Mouse (Mus musculus) G1E (cell line): ENCODE data around the gene Nenf. TPM values are rescaled to one million over a fixed set of nuclear protein-coding genes. Genes with fewer than 3 reads are reported as not detected.
A peak's percentile ranks its signal among the peaks of the same experiment; 100 is the strongest.

Experiments used
- ATAC-seq: 2 replicates; pipeline ENCODE4 v1.8.0; 2016; ENCODE audit warnings: mild to moderate bottlenecking; ENCODE audit not compliant: insufficient number of reproducible peaks, poor library complexity, low FRiP score, severe bottlenecking; ENCODE audit errors: extremely low read depth
- DNase-seq: peaks from one replicate; pipeline ENCODE4 v3.0.0; 2012; ENCODE audit warnings: low spot score
- H3K27me3 ChIP-seq: 2 replicates; pipeline ENCODE4 v1.6.1; 2012; ENCODE audit warnings: mild to moderate bottlenecking, low read length, inconsistent platforms; ENCODE audit not compliant: insufficient read depth
- H3K36me3 ChIP-seq: replicated peaks from 2 replicates; pipeline ENCODE3; 2012; ENCODE audit warnings: mild to moderate bottlenecking, inconsistent platforms
- H3K4me1 ChIP-seq: 2 replicates; pipeline ENCODE4 v1.6.1; 2012; ENCODE audit warnings: low read depth, low read length, inconsistent platforms, mixed read lengths; ENCODE audit not compliant: insufficient read depth
- H3K4me3 ChIP-seq: 2 replicates; pipeline ENCODE4 v1.5.1; 2012; ENCODE audit warnings: low read depth, mild to moderate bottlenecking, inconsistent platforms, low read length, moderate library complexity, mixed read lengths
- H3K9me3 ChIP-seq: replicated peaks from 2 replicates; pipeline ENCODE4 v1.6.1; 2012; ENCODE audit warnings: inconsistent platforms
- CTCF ChIP-seq: IDR thresholded peaks from 2 replicates; pipeline ENCODE4 v1.5.1; 2012; ENCODE audit warnings: low read depth, low read length, inconsistent platforms, mixed read lengths
- GATA1 ChIP-seq: IDR thresholded peaks from 2 replicates; pipeline ENCODE4 v1.6.1; 2012; ENCODE audit warnings: borderline replicate concordance, low read length, inconsistent platforms, mixed read lengths
- GATA2 ChIP-seq: IDR thresholded peaks from 2 replicates; pipeline ENCODE4 v1.6.1; 2012; ENCODE audit warnings: low read depth, low read length, inconsistent platforms, borderline replicate concordance
- POLR2AphosphoS5 ChIP-seq: IDR thresholded peaks from 2 replicates; pipeline ENCODE4 v1.6.1; 2012; ENCODE audit warnings: low read depth, low read length, inconsistent platforms; ENCODE audit not compliant: insufficient replicate concordance
- TAL1 ChIP-seq: conservative IDR thresholded peaks from 2 replicates; pipeline ENCODE4 v1.6.1; 2012; ENCODE audit warnings: low read depth, low read length, inconsistent platforms, mixed read lengths
- polyA plus RNA-seq: library from polyadenylated mRNA; stranded (reverse); fragments of >175 nt; gene quantifications from 2 replicates; pipeline ENCODE4 v1.2.3, GENCODE M21; 2012
- total RNA-seq, 2 experiments: library from RNA; stranded (forward) in 1 of 2; stranded (reverse) in 1 of 2; fragments of 200-1000 nt in 1 of 2; fragments of >200 nt in 1 of 2; fragmentation: Nextera tagmentation in 1 of 2; gene quantifications; 2 replicates each; pipeline ENCODE4 v1.2.3; 2014 to 2017

The Nenf gene
- total and polyA plus RNA-seq, 3 experiments, result 24.7 to 52.0 (median 50.9) TPM

GRCm38 (mm10) chr1:191275527-191275926 is 42.5 kb downstream of the Nenf start:
- peaks cover 14% of the 10 kb centered on the region for H3K27me3 ChIP-seq
- H3K4me3 ChIP-seq, result no peak overlapping the region
- no peaks in the 10 kb centered on the region for H3K9me3 ChIP-seq
- TF ChIP-seq CTCF (peak; percentile 78), TAL1 (no peak), GATA1 (no peak)
- H3K36me3 ChIP-seq, result no peaks in the 10 kb centered on the region
- 0 out of 2 replicates have a peak, but pooled peaks cover 2% of the 10 kb centered on the region for H3K4me1 ChIP-seq
- ATAC-seq, result no peak
- DNase-seq, result peak; percentile 21

GRCm38 (mm10) chr1:191272660-191273059 is 45.3 kb downstream of the Nenf start:
- TF ChIP-seq GATA1 (no peak), GATA2 (no peak), POLR2AphosphoS5 (no peak), TAL1 (no peak), CTCF (no peak)
- no peak for DNase-seq
- Histone ChIP-seq H3K36me3 (no peaks in the 10 kb centered on the region), H3K4me3 (no peak overlapping the region), H3K27me3 (peaks cover 17% of the 10 kb centered on the region), H3K9me3 (no peaks in the 10 kb centered on the region), H3K4me1 (0 out of 2 replicates have a peak, but pooled peaks cover 2% of the 10 kb centered on the region)
- no peak for ATAC-seq

DNA sequence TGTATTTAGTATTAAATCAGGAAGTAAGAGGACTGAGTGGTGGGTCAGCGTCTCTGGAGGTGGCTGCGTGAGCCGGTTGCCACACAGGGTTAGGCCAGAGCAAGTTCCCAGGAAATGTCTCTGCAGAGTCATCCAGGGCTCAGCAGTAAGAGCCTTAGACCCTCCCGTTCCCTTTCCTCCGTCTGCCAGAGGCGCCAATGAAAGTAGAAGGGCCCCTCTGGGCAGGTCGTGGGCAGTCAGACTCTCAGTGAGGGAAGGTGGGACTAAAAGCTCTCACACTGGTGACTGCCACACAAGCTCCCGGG is 48.4 kb downstream of the Nenf start:
- Histone ChIP-seq H3K36me3 (no peaks in the 10 kb centered on the region), H3K4me3 (no peak overlapping the region), H3K4me1 (no peaks in the 10 kb centered on the region), H3K27me3 (peaks cover 21% of the 10 kb centered on the region), H3K9me3 (no peaks in the 10 kb centered on the region)
- DNase-seq (no peak), ATAC-seq (no peak)
- TF ChIP-seq GATA1 (no peak), TAL1 (no peak), GATA2 (no peak), POLR2AphosphoS5 (no peak), CTCF (no peak)

DNA sequence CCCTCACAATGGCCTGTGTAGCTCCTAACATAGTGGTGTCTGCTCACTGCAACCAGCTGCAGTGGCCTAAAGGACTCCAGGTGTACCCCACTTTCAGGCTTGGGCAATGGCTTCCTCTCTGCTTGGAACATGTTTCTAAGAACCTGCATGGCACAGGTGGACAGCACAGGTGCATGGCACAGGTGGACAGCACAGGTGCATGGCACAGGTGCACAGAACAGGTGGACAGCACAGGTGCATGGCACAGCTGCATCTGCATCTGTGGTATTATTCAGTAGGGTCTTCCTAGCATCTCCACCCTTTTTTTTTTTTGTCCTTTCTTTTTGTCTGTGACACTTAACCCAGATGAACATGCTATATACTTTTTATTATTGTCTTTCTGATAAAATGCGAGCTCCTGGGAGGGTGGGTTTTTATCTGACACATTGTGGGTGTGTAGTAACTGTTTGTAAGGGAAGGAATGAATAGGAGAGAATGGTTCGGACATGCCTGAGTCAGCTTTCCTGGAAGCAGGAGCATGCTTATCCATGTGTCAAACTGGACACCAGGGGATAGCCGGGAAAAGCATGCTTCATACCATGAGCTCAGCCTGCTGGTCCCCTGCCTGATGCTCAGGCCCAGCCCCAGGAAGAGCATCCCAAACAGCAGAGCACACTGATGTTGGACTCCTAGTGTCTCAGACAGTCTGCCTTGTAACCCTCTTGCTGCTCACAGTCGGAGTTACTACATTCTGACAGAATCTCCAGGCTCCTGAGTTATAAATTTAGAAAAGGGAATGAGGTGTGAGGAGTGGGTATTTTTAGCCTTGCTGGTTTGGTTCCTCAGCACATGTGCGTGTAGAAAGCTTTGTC is 49.0 kb downstream of the Nenf start:
- no peak overlapping the region for H3K4me3 ChIP-seq
- TF ChIP-seq POLR2AphosphoS5, result no peak
- no peak for TF ChIP-seq GATA2
- TF ChIP-seq GATA1, result no peak
- no peak for TF ChIP-seq CTCF
- TF ChIP-seq TAL1, result no peak
- H3K4me1 ChIP-seq, result no peaks in the 10 kb centered on the region
- no peak for ATAC-seq
- no peak for DNase-seq
- no peaks in the 10 kb centered on the region for H3K36me3 ChIP-seq
- peaks cover 21% of the 10 kb centered on the region for H3K27me3 ChIP-seq
- H3K9me3 ChIP-seq, result no peaks in the 10 kb centered on the region

- no peaks in the 10 kb centered on the region for H3K4me1 ChIP-seq
- no peaks in the 10 kb centered on the region for H3K9me3 ChIP-seq
- no peak overlapping the region for H3K4me3 ChIP-seq
- H3K36me3 ChIP-seq, result no peaks in the 10 kb centered on the region
- DNase-seq, result no peak
- no peak for ATAC-seq
- no peak for TF ChIP-seq GATA2
- TF ChIP-seq TAL1, result no peak
- H3K27me3 ChIP-seq, result peaks cover 21% of the 10 kb centered on the region
Measured at GRCm38 (mm10) chr1:191267856-191268255, 50.1 kb downstream of the Nenf start.

DNA sequence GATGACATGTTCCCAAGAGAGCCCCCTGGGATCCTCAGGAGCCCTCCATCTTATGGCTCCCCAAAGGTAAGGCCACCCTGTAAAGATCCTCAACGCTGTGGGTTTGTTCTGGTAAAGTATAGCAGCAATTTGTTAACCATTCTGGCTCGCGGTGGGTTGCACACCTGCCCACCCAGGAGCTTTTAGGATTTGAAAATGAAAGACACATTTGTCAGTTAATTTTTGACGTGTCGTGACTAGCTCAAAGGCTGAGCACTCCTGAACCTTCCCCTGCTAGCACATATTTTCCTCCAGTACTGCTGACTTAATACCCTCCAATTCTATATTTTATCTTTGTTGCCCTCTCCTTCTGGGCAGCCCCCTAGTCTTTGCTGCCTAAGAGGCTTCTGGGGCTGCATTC is 50.8 kb downstream of the Nenf start:
- H3K36me3 ChIP-seq, result no peaks in the 10 kb centered on the region
- peaks cover 21% of the 10 kb centered on the region for H3K27me3 ChIP-seq
- TF ChIP-seq GATA1 (no peak), TAL1 (no peak)
- DNase-seq (no peak), ATAC-seq (no peak)
- H3K4me3 ChIP-seq, result no peak overlapping the region
- H3K9me3 ChIP-seq, result no peaks in the 10 kb centered on the region
- no peaks in the 10 kb centered on the region for H3K4me1 ChIP-seq

- peaks cover 14% of the 10 kb centered on the region for H3K27me3 ChIP-seq
- TF ChIP-seq GATA1 (no peak), CTCF (no peak), GATA2 (no peak), TAL1 (no peak), POLR2AphosphoS5 (no peak)
- H3K4me3 ChIP-seq, result no peak overlapping the region
- H3K4me1 ChIP-seq, result no peaks in the 10 kb centered on the region
- ATAC-seq (no peak), DNase-seq (no peak)
- H3K9me3 ChIP-seq, result no peaks in the 10 kb centered on the region
- no peaks in the 10 kb centered on the region for H3K36me3 ChIP-seq
Measured at GRCm38 (mm10) chr1:191263471-191263870, 54.5 kb downstream of the Nenf start.
